Mouse (Mus musculus) duodenum, adult 2 months (tissue): ENCODE measurements around the gene Tada1. TPM values are rescaled to one million over a fixed set of nuclear protein-coding genes. Genes with fewer than 3 reads are reported as not detected.

ENCODE experiments used
- polyA plus RNA-seq: library from polyadenylated mRNA; depleted of rRNA; stranded (reverse); fragments of >200 nt; gene quantifications from 2 replicates; pipeline ENCODE4 v1.2.3, GENCODE M21; 2012; ENCODE audit warnings: low replicate concordance; rRNA removed

Gene Tada1
- polyA plus RNA-seq: 4.6 and 6.8 TPM in 2 replicates

DNA sequence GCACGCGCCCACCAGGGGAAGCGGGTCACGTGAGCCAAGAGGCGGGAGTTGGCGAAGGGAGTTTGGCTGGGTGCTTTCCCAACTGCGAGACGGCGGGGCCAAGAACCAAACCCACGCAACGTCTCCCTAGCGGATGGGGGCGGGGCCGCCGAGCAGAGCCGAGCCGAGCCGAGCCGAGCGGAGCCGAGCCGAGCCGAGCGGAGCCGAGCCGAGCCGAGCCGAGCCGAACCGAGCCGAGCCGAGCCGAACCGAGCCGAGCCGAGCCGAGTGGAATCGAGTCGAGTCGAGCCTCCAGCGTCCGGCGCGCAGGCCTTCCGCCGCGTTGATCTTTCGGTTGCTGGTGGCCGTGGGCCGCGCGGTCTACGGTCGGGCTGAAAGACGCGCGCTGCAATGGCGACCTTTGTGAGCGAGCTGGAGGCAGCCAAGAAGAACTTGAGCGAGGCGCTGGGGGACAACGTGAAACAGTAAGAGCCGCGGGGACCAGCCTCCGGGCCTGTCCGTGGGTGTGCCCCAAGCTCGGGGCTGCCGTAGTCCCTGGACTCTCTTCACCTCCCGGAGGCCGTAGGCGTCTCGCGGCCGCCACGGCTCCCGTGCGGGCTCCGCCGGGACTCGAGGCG lies at the start of gene Tada1:
Gene Tada1, plus strand, starts transcription at position 85 of the 617 bp plus-strand sequence.

GRCm38 (mm10) chr1:166409701-166410220 lies 30.9 kb downstream of the Tada1 start, which contains the start of gene Pogk:
Gene Pogk (minus strand): TSS chr1:166409863.

Other genes with a start within 250 kb of the Tada1 start
- 336 and 567 TPM in 2 replicates for gene Gpa33, start 248.9 kb upstream of the Tada1 start, polyA plus RNA-seq
- gene Mael, start 140.3 kb upstream of the Tada1 start, polyA plus RNA-seq: not detected in 2 replicates
- gene Ildr2, start 125.0 kb upstream of the Tada1 start, polyA plus RNA-seq: 0.04 and 0.28 TPM in 2 replicates
- gene Pogk, start 30.8 kb downstream of the Tada1 start, polyA plus RNA-seq: 0.59 and 1.8 TPM in 2 replicates
- gene Gm4846, start 118.5 kb downstream of the Tada1 start, polyA plus RNA-seq: not detected in 2 replicates